Mouse (Mus musculus) liver, postnatal 0 days (tissue): Measurements from ENCODE around the gene Ssh2. TPM values are rescaled to one million over a fixed set of nuclear protein-coding genes. Genes with fewer than 3 reads are reported as not detected.
"Not testable (repeated sequence)": the region's sequence is repeated elsewhere in the genome, so short reads cannot be mapped to it uniquely, and the experiment has no call there.

Experiments used
- ATAC-seq: fragments of 200-750 bp; cut with Nextera tagmentation; 2 replicates; pipeline ENCODE4 v1.8.0; 2017; ENCODE audit warnings: mild to moderate bottlenecking, moderate library complexity
- DNase-seq: peaks from one replicate; pipeline ENCODE4 v3.0.0-alpha.2; 2016
- H3K27ac ChIP-seq: fragments of 300-500 bp; sonication (generic); 2 replicates; pipeline ENCODE4 v1.5.1; 2014; ENCODE audit warnings: antibody characterized with exemption, moderate library complexity, mild to moderate bottlenecking, low read depth
- H3K27me3 ChIP-seq: fragments of 300-500 bp; sonication (generic); 2 replicates; pipeline ENCODE4 v1.6.1; 2014; ENCODE audit warnings: low read length, control low read depth, mixed read lengths; ENCODE audit not compliant: insufficient read depth
- H3K36me3 ChIP-seq: fragments of 300-500 bp; sonication (generic); replicated peaks from 2 replicates; pipeline ENCODE4 v1.6.1; 2014; ENCODE audit warnings: mild to moderate bottlenecking, control low read depth, low read length, moderate library complexity, mixed read lengths; ENCODE audit not compliant: insufficient read depth
- H3K4me1 ChIP-seq: fragments of 300-500 bp; sonication (generic); 2 replicates; pipeline ENCODE4 v1.6.1; 2014; ENCODE audit warnings: antibody characterized with exemption, mild to moderate bottlenecking, control low read depth; ENCODE audit not compliant: insufficient read depth
- H3K4me2 ChIP-seq: fragments of 300-500 bp; sonication (generic); 2 replicates; pipeline ENCODE4 v1.6.1; 2014; ENCODE audit warnings: low read depth, mild to moderate bottlenecking, low read length, moderate library complexity, mixed read lengths
- H3K4me3 ChIP-seq: fragments of 300-500 bp; sonication (generic); 2 replicates; pipeline ENCODE4 v1.5.1; 2014; ENCODE audit warnings: low read depth, low read length
- H3K9ac ChIP-seq: fragments of 300-500 bp; sonication (generic); replicated peaks from 2 replicates; pipeline ENCODE4 v1.6.1; 2014; ENCODE audit warnings: mild to moderate bottlenecking, moderate library complexity
- H3K9me3 ChIP-seq: fragments of 300-500 bp; sonication (generic); 2 replicates; pipeline ENCODE4 v1.6.1; 2016; ENCODE audit warnings: mild to moderate bottlenecking, control low read depth, low read length, mixed read lengths
- CTCF ChIP-seq: sonication (generic); IDR thresholded peaks from 2 replicates; pipeline ENCODE4 v1.5.1; 2016; ENCODE audit warnings: antibody characterized with exemption, low read depth
- EP300 ChIP-seq: IDR thresholded peaks from 2 replicates; pipeline ENCODE4 v1.6.1; 2016; ENCODE audit warnings: antibody characterized with exemption, low read depth, mild to moderate bottlenecking
- WGBS: fragments of 180-500 bp; shearing (Covaris S2); extraction: QIAGEN DNeasy Blood & Tissue Kit; methylation state at CpG from one replicate; pipeline ENCODE4 v1.1.7; 2014; ENCODE audit not compliant: insufficient replicate concordance; 5-methylcytosine and 5-hydroxymethylcytosine counted together
- polyA plus RNA-seq: library from polyadenylated mRNA; unstranded; fragments of >200 nt; fragmentation: Nextera tagmentation; extraction: Ambion mirVana; gene quantifications from 2 replicates; pipeline ENCODE4 v1.2.1, GENCODE M21; 2015

The Ssh2 gene
- polyA plus RNA-seq, 1 experiment from 2014 or later: 4.4 TPM

- no peaks in the 10 kb centered on the region for H3K9me3 ChIP-seq
- peak overlapping the region; percentile 59 for H3K27ac ChIP-seq
- no peak overlapping the region for H3K4me2 ChIP-seq
- DNase-seq (no peak), ATAC-seq (no peak)
- no peak overlapping the region for H3K9ac ChIP-seq
- no peaks in the 10 kb centered on the region for H3K27me3 ChIP-seq
- TF ChIP-seq CTCF (no peak), EP300 (no peak)
- no peaks in the 10 kb centered on the region for H3K36me3 ChIP-seq
- H3K4me3 ChIP-seq: no peak overlapping the region
- WGBS: 63% methylated on average over 7 of the region's 7 CpGs
- H3K4me1 ChIP-seq: peaks cover 2% of the 10 kb centered on the region; the same call in 1 of the 2 replicates
Observed at GRCm38 (mm10) chr11:77240466-77241246, 24.6 kb downstream of the Ssh2 start.

GRCm38 (mm10) chr11:77242912-77243311, 26.8 kb downstream of the Ssh2 start:
- TF ChIP-seq EP300: no peak
- TF ChIP-seq CTCF: no peak
- peaks cover 2% of the 10 kb centered on the region; the same call in 1 of the 2 replicates for H3K4me1 ChIP-seq
- no peak overlapping the region for H3K9ac ChIP-seq
- no peak overlapping the region for H3K27ac ChIP-seq
- no peak for DNase-seq
- H3K36me3 ChIP-seq: no peaks in the 10 kb centered on the region
- ATAC-seq: no peak
- H3K9me3 ChIP-seq: no peaks in the 10 kb centered on the region
- WGBS: 40% methylated on average over 2 of the region's 2 CpGs
- H3K4me2 ChIP-seq: no peak overlapping the region
- H3K27me3 ChIP-seq: no peaks in the 10 kb centered on the region
- H3K4me3 ChIP-seq: no peak overlapping the region

- ATAC-seq (no peak), DNase-seq (no peak)
- H3K36me3 ChIP-seq: no peaks in the 10 kb centered on the region
- H3K27ac ChIP-seq: no peak overlapping the region
- no peak overlapping the region for H3K4me3 ChIP-seq
- 64% methylated on average over 2 of the region's 2 CpGs for WGBS
- H3K4me1 ChIP-seq: no peaks in the 10 kb centered on the region
- no peak overlapping the region for H3K9ac ChIP-seq
- H3K4me2 ChIP-seq: no peak overlapping the region
- no peaks in the 10 kb centered on the region for H3K9me3 ChIP-seq
- TF ChIP-seq EP300 (no peak), CTCF (no peak)
- H3K27me3 ChIP-seq: no peaks in the 10 kb centered on the region
Observed at GRCm38 (mm10) chr11:77252826-77253225, 36.7 kb downstream of the Ssh2 start.

GRCm38 (mm10) chr11:77259441-77259840, 43.4 kb downstream of the Ssh2 start:
- TF ChIP-seq CTCF (no peak), EP300 (no peak)
- no peak overlapping the region for H3K27ac ChIP-seq
- H3K4me2 ChIP-seq: no peak overlapping the region
- no peak overlapping the region for H3K9ac ChIP-seq
- H3K9me3 ChIP-seq: no peaks in the 10 kb centered on the region
- no peaks in the 10 kb centered on the region for H3K4me1 ChIP-seq
- no peaks in the 10 kb centered on the region for H3K27me3 ChIP-seq
- H3K4me3 ChIP-seq: no peak overlapping the region
- DNase-seq (no peak), ATAC-seq (no peak)
- H3K36me3 ChIP-seq: no peaks in the 10 kb centered on the region
- 72% methylated on average over 2 of the region's 2 CpGs for WGBS

GRCm38 (mm10) chr11:77267401-77267800, 51.3 kb downstream of the Ssh2 start:
- Histone ChIP-seq H3K4me2 (no peak overlapping the region), H3K9ac (no peak overlapping the region), H3K27ac (no peak overlapping the region), H3K9me3 (no peaks in the 10 kb centered on the region), H3K4me3 (no peak overlapping the region), H3K27me3 (no peaks in the 10 kb centered on the region), H3K36me3 (no peaks in the 10 kb centered on the region), H3K4me1 (no peaks in the 10 kb centered on the region)
- 82% methylated on average over 2 of the region's 2 CpGs for WGBS
- TF ChIP-seq CTCF (no peak), EP300 (no peak)
- no peak for ATAC-seq
- DNase-seq: no peak

- Histone ChIP-seq H3K4me3 (no peak overlapping the region), H3K9me3 (no peaks in the 10 kb centered on the region), H3K27me3 (no peaks in the 10 kb centered on the region), H3K9ac (no peak overlapping the region), H3K27ac (no peak overlapping the region), H3K36me3 (no peaks in the 10 kb centered on the region), H3K4me1 (no peaks in the 10 kb centered on the region), H3K4me2 (no peak overlapping the region)
- DNase-seq (no peak), ATAC-seq (no peak)
- 77% methylated on average over 2 of the region's 2 CpGs for WGBS
- TF ChIP-seq EP300 (no peak), CTCF (no peak)
Observed at GRCm38 (mm10) chr11:77276000-77276399, 59.9 kb downstream of the Ssh2 start.

GRCm38 (mm10) chr11:77278538-77278937, 62.5 kb downstream of the Ssh2 start:
- not testable (repeated sequence) for H3K36me3 ChIP-seq, H3K9me3 ChIP-seq, DNase-seq, H3K9ac ChIP-seq, H3K4me1 ChIP-seq, ATAC-seq, H3K27me3 ChIP-seq, H3K4me2 ChIP-seq, H3K27ac ChIP-seq, H3K4me3 ChIP-seq
- 83% methylated on average over 1 of the region's 1 CpGs for WGBS
